Mouse (Mus musculus): ENCODE results near the gene Serpinc1.

DNA sequence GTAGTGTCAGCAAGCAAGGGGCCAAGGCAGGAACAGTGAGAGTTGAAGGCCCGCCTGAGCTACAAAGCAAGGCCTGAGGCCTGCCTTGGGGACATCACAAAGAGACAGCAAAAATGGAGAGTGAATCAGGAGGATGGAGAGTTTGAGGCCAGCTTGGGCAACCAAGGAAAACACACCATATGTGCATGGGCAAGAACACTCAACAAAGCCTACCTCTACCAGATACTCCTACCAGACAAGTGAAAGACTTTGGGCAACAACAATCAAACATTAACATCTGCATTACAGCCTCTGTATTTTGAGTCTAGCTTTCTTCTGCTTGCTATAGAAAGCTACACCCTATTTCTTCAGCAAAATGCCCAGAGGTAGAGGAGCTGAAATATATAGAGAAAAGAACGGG, 29.7 kb downstream of the Serpinc1 start:
- TF ChIP-seq CTCF (IDR thresholded peaks at IDR 0.05): no peak
- TF ChIP-seq EP300 (IDR thresholded peaks at IDR 0.05): no peak

Data from lung, postnatal 0 days (tissue).